8 mouse cellular contexts compared by ENCODE assay signal in genomic region chr2:38797087-38797624, GRCm38 (mm10).
DNase-seq lines count a peak whose midpoint lies in the region; ATAC-seq lines count a peak whose summit lies in the region.

No protein-coding gene starts in this region.

- H3K4me2 ChIP-seq in kidney, embryonic 16.5 days (replicated peaks; ENCODE audit: low read depth, low read length) = no peak overlapping the region
- no peak overlapping the region for H3K4me2 ChIP-seq in limb, embryonic 11.5 days (ENCODE audit: low read depth, severe bottlenecking)
- 0 out of 2 replicates have a peak overlapping the region, but pooled peaks have one; percentile 24 for H3K4me2 ChIP-seq in stomach, embryonic 16.5 days (ENCODE audit: low read depth, low read length)

- no peak overlapping the region for H3K9ac ChIP-seq in kidney, embryonic 16.5 days (replicated peaks; ENCODE audit: low read length)
- H3K9ac ChIP-seq in limb, embryonic 11.5 days (ENCODE audit: low read length) = no peak overlapping the region
- H3K9ac ChIP-seq in stomach, embryonic 16.5 days (ENCODE audit: low read length) = no peak overlapping the region

- no peaks in the 10 kb centered on the region for H3K36me3 ChIP-seq in kidney, embryonic 16.5 days (ENCODE audit: insufficient read depth, low read length)
- no peaks in the 10 kb centered on the region for H3K36me3 ChIP-seq in limb, embryonic 11.5 days (ENCODE audit: control insufficient read depth, insufficient read depth, low read length)
- no peaks in the 10 kb centered on the region for H3K36me3 ChIP-seq in stomach, embryonic 16.5 days (ENCODE audit: control insufficient read depth, insufficient read depth, low read length)

- 28% methylated on average over 3 of the region's 3 CpGs for WGBS in kidney, embryonic 16.5 days
- WGBS in limb, embryonic 11.5 days = 31% methylated on average over 3 of the region's 3 CpGs
- 17% methylated on average over 3 of the region's 3 CpGs for WGBS in stomach, embryonic 16.5 days

- no peak for ATAC-seq in kidney, embryonic 16.5 days (ENCODE audit: low FRiP score, low TSS enrichment)
- ATAC-seq in inflammation-experienced regulatory T-cells, adult 6 months = peak; percentile 83
- 0 out of 2 replicates have a peak, but pooled peaks have one; percentile 6 for ATAC-seq in limb, embryonic 11.5 days (ENCODE audit: insufficient number of reproducible peaks, low FRiP score, low TSS enrichment, low read depth)
- no peak for ATAC-seq in stomach, embryonic 16.5 days (ENCODE audit: insufficient read depth, low FRiP score)

- H3K9me3 ChIP-seq in kidney, embryonic 16.5 days (ENCODE audit: low read length) = no peaks in the 10 kb centered on the region
- no peaks in the 10 kb centered on the region for H3K9me3 ChIP-seq in limb, embryonic 11.5 days (ENCODE audit: control insufficient read depth, low read length)
- H3K9me3 ChIP-seq in stomach, embryonic 16.5 days (replicated peaks; ENCODE audit: control insufficient read depth, low read length) = no peaks in the 10 kb centered on the region

- H3K4me3 ChIP-seq in kidney, embryonic 16.5 days (ENCODE audit: low read length) = no peak overlapping the region
- no peak overlapping the region for H3K4me3 ChIP-seq in limb, embryonic 11.5 days (ENCODE audit: low read depth, low read length)
- H3K4me3 ChIP-seq in stomach, embryonic 16.5 days (replicated peaks; ENCODE audit: low read length) = no peak overlapping the region

- no peaks in the 10 kb centered on the region for H3K27me3 ChIP-seq in kidney, embryonic 16.5 days (ENCODE audit: insufficient read depth, low read length)
- H3K27me3 ChIP-seq in limb, embryonic 11.5 days (ENCODE audit: control insufficient read depth, insufficient read depth, low read length) = no peaks in the 10 kb centered on the region
- no peaks in the 10 kb centered on the region for H3K27me3 ChIP-seq in stomach, embryonic 16.5 days (ENCODE audit: control insufficient read depth, insufficient read depth, low read length)

- DNase-seq in kidney, adult 18-20 months = peak; percentile 70
- peak; percentile 84 to 85 for DNase-seq in cerebellum, postnatal 10 days
- peak; percentile 43 to 51 for DNase-seq in frontal cortex, postnatal 25 days (ENCODE audit: low spot score in 2 of 2)
- peak; percentile 79 for DNase-seq in limb, embryonic 11.5 days (ENCODE audit: low spot score)
- DNase-seq in natural killer cell, adult 2 months (ENCODE audit: low spot score in 2 of 2) = peak; percentile 39 to 64

- no peak overlapping the region for H3K27ac ChIP-seq in kidney, embryonic 16.5 days (ENCODE audit: low read length)
- H3K27ac ChIP-seq in limb, embryonic 11.5 days (replicated peaks; ENCODE audit: low read depth, low read length) = no peak overlapping the region
- no peak overlapping the region for H3K27ac ChIP-seq in stomach, embryonic 16.5 days (ENCODE audit: low read length)

- H3K4me1 ChIP-seq in kidney, embryonic 16.5 days (ENCODE audit: insufficient read depth, low read length) = no peaks in the 10 kb centered on the region
- H3K4me1 ChIP-seq in limb, embryonic 11.5 days (ENCODE audit: control insufficient read depth, insufficient read depth, low read length) = no peaks in the 10 kb centered on the region
- no peaks in the 10 kb centered on the region for H3K4me1 ChIP-seq in stomach, embryonic 16.5 days (ENCODE audit: control insufficient read depth, insufficient read depth, low read length)

Comparison
In these comparisons a context has a peak if more than half of its experiments do, and no peak if none do; other contexts are left out.
1. ATAC-seq: peak in inflammation-experienced regulatory T-cells, adult 6 months (single experiment) and limb, embryonic 11.5 days (single experiment); none in kidney, embryonic 16.5 days (single experiment) and stomach, embryonic 16.5 days (single experiment).
2. Peak in every context shown above with its lines, with median percentiles within 50 percentile points of each other: DNase-seq.